Mouse (Mus musculus): ENCODE measurements around the gene Tns3. TPM values are rescaled to one million over a fixed set of nuclear protein-coding genes. Genes with fewer than 3 reads are reported as not detected.

The Tns3 gene
- total and polyA plus RNA-seq, 3 experiments = not detected

DNA sequence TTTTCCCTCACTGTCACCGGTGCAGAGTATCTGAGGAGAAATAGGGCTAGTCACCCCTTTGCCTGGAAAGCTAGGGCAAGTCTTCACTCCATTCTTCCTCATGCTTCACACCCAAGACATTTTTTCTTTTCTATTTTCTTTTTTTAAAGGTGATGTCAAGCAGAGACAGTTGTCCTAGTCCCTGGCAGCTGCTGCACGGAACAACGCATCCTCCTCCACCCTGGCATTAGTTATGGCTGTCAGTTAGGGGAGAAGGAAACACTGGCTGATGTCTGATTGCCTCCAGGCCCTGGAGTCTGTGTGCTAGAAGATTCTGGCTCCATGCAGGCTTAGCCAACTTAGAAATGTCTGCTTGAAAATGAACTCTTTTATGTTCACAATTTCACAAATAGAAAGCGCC lies 27.3 kb upstream of the Tns3 start:
- no peaks in the 10 kb centered on the region for H3K4me1 ChIP-seq (ENCODE audit: control insufficient read depth in 1 of 2, insufficient read depth in 2 of 2, low read length in 2 of 2)
- H3K27me3 ChIP-seq (ENCODE audit: control insufficient read depth in 1 of 2, insufficient read depth in 2 of 2, low read length in 2 of 2) = no peaks in the 10 kb centered on the region
- H3K36me3 ChIP-seq (ENCODE audit: control insufficient read depth in 1 of 2, insufficient read depth in 2 of 2, low read length in 2 of 2) = no peaks in the 10 kb centered on the region
- H3K9ac ChIP-seq (ENCODE audit: control insufficient read depth, low read depth, low read length, poor library complexity, severe bottlenecking) = no peak overlapping the region
- TF ChIP-seq SMC3 (IDR thresholded peaks at IDR 0.05; ENCODE audit: low read depth, low read length) (no peak), POLR2AphosphoS5 (IDR thresholded peaks at IDR 0.05; ENCODE audit: borderline replicate concordance, low read depth, low read length) (no peak), MYB (IDR thresholded peaks at IDR 0.05; ENCODE audit: low read depth, low read length) (no peak), ZMIZ1 (IDR thresholded peaks at IDR 0.05; ENCODE audit: low read depth, low read length) (no peak), MAX (IDR thresholded peaks at IDR 0.05; ENCODE audit: low read length) (no peak)
- H3K27ac ChIP-seq (ENCODE audit: control insufficient read depth, low read depth, low read length) = no peak overlapping the region
- no peaks in the 10 kb centered on the region for H3K79me2 ChIP-seq (ENCODE audit: control insufficient read depth, insufficient read depth, low read length, poor library complexity)
- H3K4me3 ChIP-seq (ENCODE audit: control insufficient read depth in 1 of 2, insufficient read depth in 1 of 2, low read depth in 2 of 2, low read length in 2 of 2) = no peak overlapping the region
- no peak for DNase-seq (ENCODE audit: low read depth, low spot score)
- H3K9me3 ChIP-seq (replicated peaks; ENCODE audit: insufficient read depth, low read length) = no peaks in the 10 kb centered on the region

DNA sequence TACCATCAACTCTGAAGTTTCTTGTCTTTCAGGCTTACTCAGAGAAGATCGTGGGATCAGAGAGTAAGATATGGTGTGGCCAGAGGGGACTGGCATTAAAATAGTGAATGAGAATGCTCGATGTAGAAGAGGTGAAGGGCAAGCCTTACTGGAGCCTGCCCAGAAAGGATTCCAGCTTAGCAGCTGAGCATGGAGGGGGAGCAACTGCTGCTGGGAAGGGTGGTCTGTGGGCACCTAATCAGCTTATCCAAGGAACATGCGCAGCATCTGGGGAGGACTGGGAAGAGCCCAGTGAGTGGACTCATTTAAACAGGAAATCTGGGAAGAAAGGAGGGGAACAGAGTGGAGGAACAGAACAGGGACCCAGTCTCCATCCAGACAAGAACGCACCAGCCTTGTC lies 26.3 kb upstream of the Tns3 start:
- H3K36me3 ChIP-seq (ENCODE audit: control insufficient read depth in 1 of 2, insufficient read depth in 2 of 2, low read length in 2 of 2) = no peaks in the 10 kb centered on the region
- H3K79me2 ChIP-seq (ENCODE audit: control insufficient read depth, insufficient read depth, low read length, poor library complexity) = no peaks in the 10 kb centered on the region
- H3K27me3 ChIP-seq (ENCODE audit: control insufficient read depth in 1 of 2, insufficient read depth in 2 of 2, low read length in 2 of 2) = no peaks in the 10 kb centered on the region
- no peak for TF ChIP-seq BHLHE40 (IDR thresholded peaks at IDR 0.05; ENCODE audit: borderline replicate concordance, low read depth, low read length)
- H3K27ac ChIP-seq (ENCODE audit: control insufficient read depth, low read depth, low read length) = no peak overlapping the region
- no peak overlapping the region for H3K9ac ChIP-seq (ENCODE audit: control insufficient read depth, low read depth, low read length, poor library complexity, severe bottlenecking)
- no peak for DNase-seq (ENCODE audit: low read depth, low spot score)
- H3K4me3 ChIP-seq (ENCODE audit: control insufficient read depth in 1 of 2, insufficient read depth in 1 of 2, low read depth in 2 of 2, low read length in 2 of 2) = no peak overlapping the region
- H3K9me3 ChIP-seq (replicated peaks; ENCODE audit: insufficient read depth, low read length) = no peaks in the 10 kb centered on the region
- no peaks in the 10 kb centered on the region for H3K4me1 ChIP-seq (ENCODE audit: control insufficient read depth in 1 of 2, insufficient read depth in 2 of 2, low read length in 2 of 2)

DNA sequence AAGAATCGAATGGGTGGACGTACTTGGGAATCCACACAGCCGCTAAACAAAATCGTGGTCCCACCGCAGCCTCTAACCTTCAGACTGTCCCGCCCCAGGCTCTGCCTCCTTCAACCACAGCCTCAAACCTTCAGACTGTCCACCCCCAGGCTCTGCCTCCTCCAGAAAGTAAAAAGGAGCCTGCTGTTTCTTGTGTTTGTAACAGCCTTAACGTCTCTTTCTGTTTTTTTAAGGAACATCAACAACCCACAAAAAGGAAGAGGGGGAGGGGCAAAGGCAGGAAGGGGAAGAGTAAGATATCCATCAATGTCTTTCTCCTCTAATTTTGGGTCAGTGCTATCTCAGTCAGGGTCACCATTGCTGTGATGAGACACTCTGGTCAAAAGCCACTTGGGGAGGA lies 25.2 kb upstream of the Tns3 start:
- TF ChIP-seq RAD21 (IDR thresholded peaks at IDR 0.05; ENCODE audit: low read depth, low read length) = no peak
- TF ChIP-seq POLR2A (IDR thresholded peaks at IDR 0.05; ENCODE audit: control insufficient read depth in 1 of 2, insufficient read depth in 1 of 2, low read depth in 1 of 2, low read length in 2 of 2, poor library complexity in 1 of 2) = no peak
- TF ChIP-seq MXI1 (IDR thresholded peaks at IDR 0.05; ENCODE audit: low read depth, low read length) = no peak
- TF ChIP-seq UBTF (IDR thresholded peaks at IDR 0.05; ENCODE audit: borderline replicate concordance, insufficient read depth, low read depth, low read length) = no peak
- no peak for TF ChIP-seq KAT2A (conservative IDR thresholded peaks at IDR 0.05; ENCODE audit: low read depth, low read length)
- no peak for TF ChIP-seq TCF12 (IDR thresholded peaks at IDR 0.05; ENCODE audit: low read depth, low read length)
- no peak for TF ChIP-seq ZKSCAN1 (IDR thresholded peaks at IDR 0.05; ENCODE audit: low read depth, low read length)
- TF ChIP-seq POLR2AphosphoS5 (IDR thresholded peaks at IDR 0.05; ENCODE audit: borderline replicate concordance, low read depth, low read length) = no peak
- no peak for TF ChIP-seq TAL1 (IDR thresholded peaks at IDR 0.05; ENCODE audit: low read length)
- no peak for TF ChIP-seq MAX (IDR thresholded peaks at IDR 0.05; ENCODE audit: low read length)
- TF ChIP-seq ELF1 (IDR thresholded peaks at IDR 0.05; ENCODE audit: low read depth, low read length) = no peak
- no peak for TF ChIP-seq BHLHE40 (IDR thresholded peaks at IDR 0.05; ENCODE audit: borderline replicate concordance, low read depth, low read length)
- TF ChIP-seq MAZ (IDR thresholded peaks at IDR 0.05; ENCODE audit: low read depth, low read length) = no peak
- TF ChIP-seq TBP (IDR thresholded peaks at IDR 0.05; ENCODE audit: low read depth, low read length) = no peak
- TF ChIP-seq CHD2 (IDR thresholded peaks at IDR 0.05; ENCODE audit: low read length) = no peak
- TF ChIP-seq SIN3A (IDR thresholded peaks at IDR 0.05; ENCODE audit: low read length) = no peak
- no peak overlapping the region for H3K9ac ChIP-seq (ENCODE audit: control insufficient read depth, low read depth, low read length, poor library complexity, severe bottlenecking)
- H3K27ac ChIP-seq (ENCODE audit: control insufficient read depth, low read depth, low read length) = no peak overlapping the region
- DNase-seq (ENCODE audit: low read depth, low spot score) = no peak
- H3K9me3 ChIP-seq (replicated peaks; ENCODE audit: insufficient read depth, low read length) = no peaks in the 10 kb centered on the region
- H3K4me3 ChIP-seq (ENCODE audit: control insufficient read depth in 1 of 2, insufficient read depth in 1 of 2, low read depth in 2 of 2, low read length in 2 of 2) = no peak overlapping the region
- no peaks in the 10 kb centered on the region for H3K27me3 ChIP-seq (ENCODE audit: control insufficient read depth in 1 of 2, insufficient read depth in 2 of 2, low read length in 2 of 2)
- no peaks in the 10 kb centered on the region for H3K36me3 ChIP-seq (ENCODE audit: control insufficient read depth in 1 of 2, insufficient read depth in 2 of 2, low read length in 2 of 2)
- no peaks in the 10 kb centered on the region for H3K79me2 ChIP-seq (ENCODE audit: control insufficient read depth, insufficient read depth, low read length, poor library complexity)
- no peaks in the 10 kb centered on the region for H3K4me1 ChIP-seq (ENCODE audit: control insufficient read depth in 1 of 2, insufficient read depth in 2 of 2, low read length in 2 of 2)

Data from MEL (cell line).